Mouse (Mus musculus): ENCODE measurements around the gene Mettl24. TPM values are rescaled to one million over a fixed set of nuclear protein-coding genes. Genes with fewer than 3 reads are reported as not detected.

The Mettl24 gene
- polyA plus RNA-seq, 1 experiment from 2014 or later, result 0.43 TPM

DNA sequence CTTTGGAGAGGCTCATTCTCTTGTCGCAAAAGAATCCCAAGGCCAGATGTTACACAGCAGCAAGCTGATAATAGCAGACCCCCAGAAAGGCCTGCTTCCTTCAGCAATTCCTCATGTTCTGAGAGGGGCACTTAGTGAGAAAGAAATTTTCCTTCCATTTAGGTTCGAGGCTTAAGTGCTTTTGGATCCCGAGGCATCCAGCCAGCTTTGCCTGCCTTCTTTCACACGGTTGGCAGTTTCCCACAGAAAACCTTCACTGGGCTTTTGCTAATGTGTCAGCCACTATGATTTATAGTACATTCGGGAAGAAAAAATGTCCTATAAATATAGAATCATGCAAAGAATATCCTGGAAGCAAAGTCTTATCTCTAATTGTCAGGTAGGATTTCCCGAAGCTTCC lies 36.0 kb downstream of the Mettl24 start:
- no peaks in the 10 kb centered on the region for H3K27me3 ChIP-seq
- no peak for ATAC-seq
- 85% methylated on average over 6 of the region's 6 CpGs for WGBS
- H3K27ac ChIP-seq, result no peak overlapping the region
- H3K36me3 ChIP-seq, result no peaks in the 10 kb centered on the region
- no peaks in the 10 kb centered on the region for H3K9me3 ChIP-seq
- peaks cover 4% of the 10 kb centered on the region for H3K4me1 ChIP-seq (replicated peaks)
- H3K9ac ChIP-seq (replicated peaks), result no peak overlapping the region
- no peak overlapping the region for H3K4me3 ChIP-seq (replicated peaks)
- H3K4me2 ChIP-seq (replicated peaks), result no peak overlapping the region

DNA sequence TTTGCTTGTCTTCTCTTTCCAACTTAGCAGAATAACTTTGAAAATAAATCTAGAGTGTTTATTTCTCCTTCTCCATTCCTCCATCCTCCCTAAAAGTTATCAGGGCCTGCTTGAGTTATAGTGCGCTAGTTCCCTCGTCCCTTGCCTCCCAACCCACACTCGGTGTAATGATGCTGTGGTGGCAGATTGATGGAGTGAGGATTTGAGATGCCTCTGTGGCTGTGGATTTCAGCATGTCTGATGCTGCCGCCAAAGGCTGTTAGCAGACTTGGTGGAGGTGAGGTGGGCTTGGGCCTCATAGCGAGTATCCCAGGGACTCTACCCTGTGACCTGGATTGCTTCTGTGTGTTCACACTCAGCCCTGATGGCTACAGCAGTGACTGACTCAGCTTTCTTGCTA lies 37.8 kb downstream of the Mettl24 start:
- Histone ChIP-seq H3K4me2 (replicated peaks) (no peak overlapping the region), H3K27me3 (no peaks in the 10 kb centered on the region), H3K4me1 (replicated peaks) (peaks cover 12% of the 10 kb centered on the region), H3K9me3 (no peaks in the 10 kb centered on the region), H3K36me3 (no peaks in the 10 kb centered on the region), H3K27ac (no peak overlapping the region), H3K9ac (replicated peaks) (no peak overlapping the region), H3K4me3 (replicated peaks) (no peak overlapping the region)
- WGBS, result 87% methylated on average over 5 of the region's 5 CpGs
- no peak for ATAC-seq

DNA sequence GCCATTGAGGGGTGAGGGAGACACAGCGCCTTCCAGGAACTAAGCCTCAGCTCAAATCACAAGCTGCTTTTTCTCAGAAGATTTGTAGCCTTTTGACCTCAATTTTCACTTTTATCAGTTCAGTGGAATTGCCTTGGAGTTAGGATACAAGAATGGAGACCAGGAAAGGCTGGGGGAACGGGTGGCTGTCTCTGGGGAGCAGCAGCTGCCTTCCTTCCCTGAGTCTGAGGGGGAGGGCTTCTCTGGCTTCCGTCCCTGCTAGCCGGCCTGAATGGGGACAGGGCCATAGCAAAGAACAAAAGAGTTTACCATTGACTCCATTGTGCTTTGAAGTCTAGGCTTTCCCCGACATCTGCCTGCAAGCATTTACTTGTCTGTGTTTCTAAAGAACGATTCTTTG lies 41.3 kb downstream of the Mettl24 start:
- Histone ChIP-seq H3K36me3 (no peaks in the 10 kb centered on the region), H3K9me3 (no peaks in the 10 kb centered on the region), H3K4me1 (replicated peaks) (peaks cover 38% of the 10 kb centered on the region), H3K4me3 (replicated peaks) (no peak overlapping the region), H3K9ac (replicated peaks) (no peak overlapping the region), H3K27me3 (no peaks in the 10 kb centered on the region), H3K27ac (no peak overlapping the region), H3K4me2 (replicated peaks) (no peak overlapping the region)
- 12% methylated on average over 6 of the region's 6 CpGs for whole genome bisulfite sequencing
- no peak for ATAC-seq

DNA sequence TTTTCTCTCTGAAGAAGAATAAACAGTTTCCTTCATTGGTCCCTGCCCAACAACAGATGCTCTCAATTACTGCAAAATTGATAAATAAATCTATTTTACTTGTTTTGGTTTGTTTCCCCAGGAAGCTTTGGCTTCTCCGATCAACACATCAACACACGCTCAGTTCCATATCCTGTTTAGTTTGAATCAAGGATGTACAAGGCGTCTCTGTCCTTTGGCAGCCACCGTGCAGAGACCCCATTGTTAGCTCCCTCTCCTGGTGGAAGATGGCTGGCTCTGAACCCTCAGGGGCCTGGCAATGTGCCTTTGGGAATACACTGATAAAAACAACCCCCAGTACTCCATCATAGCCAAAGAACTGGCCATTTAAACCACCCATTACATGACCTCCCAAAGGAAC lies 42.0 kb downstream of the Mettl24 start:
- no peak for ATAC-seq
- no peak overlapping the region for H3K9ac ChIP-seq (replicated peaks)
- no peaks in the 10 kb centered on the region for H3K27me3 ChIP-seq
- peaks cover 38% of the 10 kb centered on the region for H3K4me1 ChIP-seq (replicated peaks)
- H3K36me3 ChIP-seq, result no peaks in the 10 kb centered on the region
- no peak overlapping the region for H3K4me2 ChIP-seq (replicated peaks)
- 53% methylated on average over 4 of the region's 4 CpGs for WGBS
- no peak overlapping the region for H3K27ac ChIP-seq
- H3K4me3 ChIP-seq (replicated peaks), result no peak overlapping the region
- H3K9me3 ChIP-seq, result no peaks in the 10 kb centered on the region

DNA sequence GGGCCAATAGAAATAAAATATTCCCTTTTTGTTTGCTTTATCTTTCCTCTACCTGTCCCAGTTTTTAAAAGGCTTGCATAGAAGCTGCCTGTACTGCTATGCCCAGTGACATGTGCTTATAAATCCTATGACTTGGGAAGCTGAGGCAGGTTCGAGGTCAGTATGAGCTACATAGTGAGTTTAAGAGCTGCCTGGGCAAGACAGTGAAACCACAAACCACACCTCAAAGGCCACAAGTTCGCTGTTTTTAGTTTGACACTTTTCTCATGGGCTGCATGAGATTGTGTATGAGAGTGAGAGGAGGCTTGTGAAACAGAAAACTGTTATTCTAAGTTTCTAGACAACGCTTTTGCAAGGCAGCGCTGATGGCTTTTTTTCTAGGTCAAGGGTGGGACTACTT lies 42.4 kb downstream of the Mettl24 start:
- Histone ChIP-seq H3K27me3 (no peaks in the 10 kb centered on the region), H3K9ac (replicated peaks) (no peak overlapping the region), H3K9me3 (no peaks in the 10 kb centered on the region), H3K4me1 (replicated peaks) (peaks cover 38% of the 10 kb centered on the region), H3K36me3 (no peaks in the 10 kb centered on the region), H3K27ac (no peak overlapping the region), H3K4me2 (replicated peaks) (no peak overlapping the region), H3K4me3 (replicated peaks) (no peak overlapping the region)
- WGBS, result 90% methylated on average over 4 of the region's 4 CpGs
- ATAC-seq, result no peak

DNA sequence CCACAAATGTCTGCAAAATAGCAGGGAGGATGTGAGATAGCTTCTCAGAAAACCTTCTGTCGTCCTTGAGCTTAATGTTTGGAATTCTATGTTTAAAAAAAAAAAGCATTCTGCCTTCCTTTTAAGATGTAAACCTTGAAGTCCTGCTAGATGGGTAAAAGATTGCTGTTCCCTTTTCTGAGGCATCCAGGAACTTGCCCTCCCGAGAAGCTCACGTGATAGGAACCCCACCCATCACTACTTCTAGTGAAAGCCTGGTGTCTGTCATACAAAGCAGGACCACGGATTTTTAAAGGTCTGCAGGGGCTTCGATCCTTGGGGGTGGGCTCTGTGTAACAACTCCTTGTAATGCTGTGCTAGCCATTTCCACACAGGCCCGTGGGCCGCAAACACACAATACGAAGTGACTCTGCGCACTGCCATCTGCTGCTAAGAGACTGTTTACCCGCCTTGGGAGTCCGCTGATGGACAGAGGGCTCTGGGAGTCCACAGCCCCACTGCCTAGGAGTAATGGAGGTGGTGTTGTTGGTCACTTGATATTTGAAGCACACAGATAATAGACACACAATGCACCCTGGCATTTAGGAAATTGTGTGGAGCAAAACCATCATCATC lies 43.3 kb downstream of the Mettl24 start:
- no peaks in the 10 kb centered on the region for H3K27me3 ChIP-seq
- WGBS, result 33% methylated on average over 11 of the region's 11 CpGs
- H3K4me1 ChIP-seq (replicated peaks), result peaks cover 38% of the 10 kb centered on the region
- no peak overlapping the region for H3K4me3 ChIP-seq (replicated peaks)
- no peaks in the 10 kb centered on the region for H3K9me3 ChIP-seq
- H3K4me2 ChIP-seq (replicated peaks), result no peak overlapping the region
- peak; percentile 76 for ATAC-seq
- no peaks in the 10 kb centered on the region for H3K36me3 ChIP-seq
- H3K9ac ChIP-seq (replicated peaks), result no peak overlapping the region
- peak overlapping the region; percentile 79 for H3K27ac ChIP-seq

DNA sequence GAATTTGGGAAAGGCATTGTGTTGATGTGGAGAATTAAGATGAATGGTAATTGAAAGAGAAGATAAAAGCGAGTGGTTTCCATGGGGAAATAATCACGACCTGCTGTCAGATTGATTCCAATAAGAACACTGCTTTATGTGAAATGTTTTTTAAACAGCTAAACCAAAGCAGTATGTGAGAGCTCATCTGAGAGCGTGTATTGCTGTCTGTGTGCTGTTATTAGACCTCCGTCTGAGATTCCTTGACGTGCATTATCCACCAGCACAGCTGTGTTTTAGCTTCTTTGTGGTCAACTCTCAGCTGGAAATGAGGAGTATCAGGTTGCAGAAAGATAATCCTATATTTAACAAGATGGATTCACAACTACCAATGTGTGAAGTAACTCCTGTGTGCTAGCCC lies 43.9 kb downstream of the Mettl24 start:
- H3K27ac ChIP-seq, result peak overlapping the region; percentile 79
- H3K9ac ChIP-seq (replicated peaks), result no peak overlapping the region
- no peak overlapping the region for H3K4me3 ChIP-seq (replicated peaks)
- H3K9me3 ChIP-seq, result no peaks in the 10 kb centered on the region
- H3K4me1 ChIP-seq (replicated peaks), result peaks cover 38% of the 10 kb centered on the region
- H3K36me3 ChIP-seq, result no peaks in the 10 kb centered on the region
- WGBS, result 12% methylated on average over 5 of the region's 5 CpGs
- no peaks in the 10 kb centered on the region for H3K27me3 ChIP-seq
- peak; percentile 78 for ATAC-seq
- H3K4me2 ChIP-seq (replicated peaks), result no peak overlapping the region

DNA sequence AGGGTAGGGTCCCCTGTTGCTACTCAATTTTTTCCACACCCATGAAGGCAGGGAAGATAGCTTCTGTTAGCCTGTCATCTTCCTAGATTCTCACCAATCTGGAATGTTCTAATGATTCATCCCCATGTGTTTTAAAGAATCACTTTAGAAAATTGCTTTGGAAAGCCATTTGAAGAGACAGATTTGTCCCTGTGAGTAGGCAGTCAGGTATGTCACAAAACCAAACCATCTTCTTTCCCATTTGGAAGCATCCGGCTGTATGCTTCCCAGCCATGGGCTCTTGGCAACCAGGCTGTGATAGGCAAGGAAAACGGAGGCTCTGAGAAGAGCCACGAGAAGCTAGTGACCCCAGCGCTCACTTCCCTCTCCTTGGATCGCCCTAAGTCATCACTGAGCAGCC lies 47.1 kb downstream of the Mettl24 start:
- H3K27ac ChIP-seq, result no peak overlapping the region
- H3K4me1 ChIP-seq (replicated peaks), result peaks cover 26% of the 10 kb centered on the region
- WGBS, result 93% methylated on average over 5 of the region's 5 CpGs
- H3K4me2 ChIP-seq (replicated peaks), result no peak overlapping the region
- H3K27me3 ChIP-seq, result no peaks in the 10 kb centered on the region
- no peak for ATAC-seq
- H3K9ac ChIP-seq (replicated peaks), result no peak overlapping the region
- H3K36me3 ChIP-seq, result no peaks in the 10 kb centered on the region
- H3K9me3 ChIP-seq, result no peaks in the 10 kb centered on the region
- H3K4me3 ChIP-seq (replicated peaks), result no peak overlapping the region

DNA sequence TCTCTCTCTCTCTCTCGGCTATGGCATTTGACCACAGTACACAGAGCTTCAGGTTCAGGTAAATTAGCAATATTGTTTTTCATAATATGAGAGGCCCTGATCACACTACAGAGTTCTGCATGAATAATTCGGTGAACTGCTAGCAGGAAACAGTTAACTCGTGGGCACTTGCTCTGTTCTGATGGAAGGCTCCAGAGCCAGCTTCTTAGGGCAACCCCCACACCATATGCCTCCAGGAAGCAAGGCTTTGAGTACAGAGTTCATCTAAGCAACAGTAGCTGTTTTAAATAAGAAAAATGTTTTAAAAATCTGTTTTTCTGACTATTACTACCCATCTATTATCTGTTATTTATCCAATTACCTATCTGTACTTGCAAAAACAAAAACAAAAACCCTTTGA lies 50.2 kb downstream of the Mettl24 start:
- ATAC-seq, result no peak
- 76% methylated on average over 3 of the region's 3 CpGs for WGBS

DNA sequence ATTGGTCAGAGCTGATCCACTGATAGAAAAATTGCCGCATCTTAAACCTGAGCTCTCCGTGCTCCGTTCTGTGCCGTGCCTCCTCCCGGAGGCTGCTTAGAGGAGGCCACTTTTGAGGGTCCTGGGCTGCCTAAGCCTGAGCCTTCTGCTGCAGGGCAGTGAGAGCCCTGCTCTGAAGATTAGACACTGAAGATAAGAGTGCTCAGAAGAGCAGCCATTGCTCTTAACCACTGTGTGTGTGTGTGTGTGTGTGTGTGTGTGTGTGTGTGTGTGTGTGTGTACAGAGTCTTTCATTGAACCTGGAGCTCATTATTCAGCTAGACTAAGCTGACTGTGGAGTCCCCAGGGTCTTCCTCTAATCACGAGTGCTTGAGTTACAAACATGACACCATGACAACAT lies 53.1 kb downstream of the Mettl24 start:
- H3K9ac ChIP-seq (replicated peaks), result no peak overlapping the region
- H3K9me3 ChIP-seq, result no peaks in the 10 kb centered on the region
- ATAC-seq, result peak; percentile 59
- 73% methylated on average over 6 of the region's 6 CpGs for WGBS
- no peak overlapping the region for H3K4me3 ChIP-seq (replicated peaks)
- H3K27me3 ChIP-seq, result no peaks in the 10 kb centered on the region
- no peak overlapping the region for H3K27ac ChIP-seq
- peaks cover 15% of the 10 kb centered on the region for H3K4me1 ChIP-seq (replicated peaks)
- H3K4me2 ChIP-seq (replicated peaks), result no peak overlapping the region
- no peaks in the 10 kb centered on the region for H3K36me3 ChIP-seq

More for the DNA sequence above, 50.2 kb downstream of the Mettl24 start:
- Histone ChIP-seq H3K27ac (no peak overlapping the region), H3K9ac (replicated peaks) (no peak overlapping the region), H3K36me3 (no peaks in the 10 kb centered on the region), H3K4me3 (replicated peaks) (no peak overlapping the region), H3K27me3 (no peaks in the 10 kb centered on the region), H3K4me1 (replicated peaks) (peaks cover 17% of the 10 kb centered on the region), H3K9me3 (no peaks in the 10 kb centered on the region), H3K4me2 (replicated peaks) (no peak overlapping the region)

DNA sequence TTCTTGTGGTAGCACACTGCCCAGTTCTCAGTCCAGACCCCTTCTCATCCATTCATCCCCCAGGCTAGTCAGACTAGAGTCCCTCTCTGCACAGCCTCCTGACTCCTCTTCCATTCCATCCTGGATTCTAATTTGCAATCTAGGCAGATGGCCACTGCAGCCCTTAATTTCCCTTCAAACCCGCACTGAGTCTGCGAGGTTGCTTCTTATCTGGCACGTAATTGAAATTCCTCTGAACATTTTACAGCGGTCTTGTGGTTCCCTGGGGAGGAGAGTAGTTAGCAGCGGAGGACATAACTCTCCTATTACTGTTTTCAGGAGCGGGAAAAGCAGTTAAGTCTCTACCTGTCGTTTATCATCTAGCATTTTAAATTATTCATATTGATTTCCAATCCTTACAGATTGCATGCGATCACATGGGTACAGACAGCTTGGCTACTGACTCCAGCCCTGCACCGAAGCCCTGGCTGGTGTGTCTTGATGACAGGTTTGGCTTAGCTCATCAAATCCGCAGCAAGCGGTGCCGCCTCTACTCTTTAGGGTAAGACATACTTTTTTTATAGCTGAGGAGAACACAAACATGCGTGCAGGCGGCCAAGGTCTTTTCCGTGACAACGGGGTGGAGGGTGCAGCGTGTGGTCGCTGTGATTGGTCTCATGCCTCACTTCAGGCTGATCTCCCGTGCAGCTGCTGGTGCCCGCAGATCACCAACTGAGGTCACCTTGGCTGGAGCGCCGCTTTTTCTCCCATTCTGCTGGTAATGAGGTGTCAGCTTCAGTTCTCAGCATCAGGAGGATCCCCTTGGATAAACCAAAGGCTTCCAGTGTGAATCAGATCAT lies 54.4 kb downstream of the Mettl24 start:
- no peaks in the 10 kb centered on the region for H3K36me3 ChIP-seq
- H3K4me1 ChIP-seq (replicated peaks), result peaks cover 15% of the 10 kb centered on the region
- no peaks in the 10 kb centered on the region for H3K9me3 ChIP-seq
- H3K4me2 ChIP-seq (replicated peaks), result peak overlapping the region; percentile 29
- H3K4me3 ChIP-seq (replicated peaks), result no peak overlapping the region
- H3K27ac ChIP-seq, result peak overlapping the region; percentile 71
- 65% methylated on average over 22 of the region's 22 CpGs for WGBS
- no peak overlapping the region for H3K9ac ChIP-seq (replicated peaks)
- peak; percentile 88 for ATAC-seq
- H3K27me3 ChIP-seq, result no peaks in the 10 kb centered on the region

DNA sequence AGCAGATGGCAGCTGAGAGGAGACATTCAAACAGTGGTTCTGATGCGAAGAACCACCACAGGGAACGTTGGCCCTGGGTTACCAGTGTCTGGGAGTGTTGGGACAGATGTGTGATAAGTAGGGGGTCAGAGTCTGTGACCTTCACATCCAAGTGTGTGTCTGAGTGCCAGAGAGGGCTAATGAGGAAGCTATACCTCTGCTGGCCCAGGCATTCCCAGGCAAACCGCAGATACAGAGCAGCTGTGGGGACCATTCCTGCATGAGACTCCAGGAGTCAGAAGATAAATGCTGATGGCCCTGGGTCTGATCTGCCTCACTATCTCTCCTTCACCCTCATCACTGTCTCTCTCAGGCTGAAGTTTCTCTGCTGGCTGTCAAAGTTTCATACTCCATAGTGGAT lies 57.6 kb downstream of the Mettl24 start:
- Histone ChIP-seq H3K27ac (no peak overlapping the region), H3K4me1 (replicated peaks) (peaks cover 15% of the 10 kb centered on the region), H3K4me2 (replicated peaks) (no peak overlapping the region), H3K4me3 (replicated peaks) (no peak overlapping the region), H3K27me3 (no peaks in the 10 kb centered on the region), H3K36me3 (no peaks in the 10 kb centered on the region), H3K9me3 (no peaks in the 10 kb centered on the region), H3K9ac (replicated peaks) (no peak overlapping the region)
- 75% methylated on average over 3 of the region's 3 CpGs for WGBS
- no peak for ATAC-seq
